Mouse (Mus musculus): ENCODE measurements around the gene C1ql1.
A peak's percentile ranks its signal among the peaks of the same experiment; 100 is the strongest.

Gene C1ql1

GRCm38 (mm10) chr11:102957692-102958091 lies 11.2 kb upstream of the C1ql1 start:
- no peak for DNase-seq

DNA sequence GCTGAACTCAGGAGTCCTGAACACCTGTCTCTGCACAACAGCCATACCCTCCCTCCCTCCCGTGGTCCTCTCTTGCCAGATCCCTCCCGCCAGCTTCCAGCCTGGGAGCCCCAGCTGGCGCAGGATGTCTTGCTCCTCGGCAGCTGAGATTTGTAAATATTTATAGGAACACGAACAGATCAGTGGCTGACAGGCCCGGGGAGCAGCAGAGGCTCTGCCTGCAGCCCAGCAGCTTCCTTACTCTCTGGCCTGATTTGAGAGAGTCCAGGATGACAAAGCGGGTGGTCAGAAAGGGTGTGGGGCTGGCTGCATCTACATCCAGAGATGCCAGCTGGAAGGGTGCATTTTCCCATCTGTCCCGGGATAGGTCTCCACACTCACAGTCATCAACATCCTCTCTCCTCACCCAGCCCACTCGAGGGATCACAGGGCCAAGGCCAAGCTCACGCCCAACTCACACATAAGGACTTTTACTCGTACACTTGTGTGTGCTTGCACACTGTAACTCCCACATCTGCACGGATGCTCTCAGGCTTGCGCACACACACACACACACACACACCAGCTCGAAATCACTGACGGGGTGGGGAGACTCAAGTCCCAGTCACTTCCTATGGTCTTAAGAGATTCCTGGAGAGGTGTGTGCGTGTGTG lies 10.6 kb upstream of the C1ql1 start:
- DNase-seq, result peak; percentile 15

DNA sequence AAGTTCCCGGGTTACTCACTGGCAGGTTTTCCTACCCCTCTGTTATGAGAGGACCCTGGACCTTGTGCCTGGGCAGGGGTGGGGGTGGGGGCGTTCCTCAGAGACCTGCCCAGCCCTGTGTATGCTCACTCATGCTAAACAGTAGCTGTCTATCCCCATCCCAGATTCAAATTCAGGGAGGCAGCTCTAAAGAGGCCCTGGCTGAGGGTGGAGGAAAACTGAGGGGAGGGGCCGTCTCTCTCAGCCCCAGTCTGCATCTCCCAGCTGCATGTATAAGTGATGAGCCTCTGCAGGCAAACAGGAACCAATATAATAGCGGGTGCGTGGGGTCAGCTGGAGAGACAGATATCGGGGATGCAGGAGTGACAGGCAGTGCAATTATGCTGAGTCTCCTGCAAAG lies 6.4 kb upstream of the C1ql1 start:
- DNase-seq, result no peak

GRCm38 (mm10) chr11:102948043-102948961 lies 1.8 kb upstream of the C1ql1 start:
- peak; percentile 28 for DNase-seq

DNA sequence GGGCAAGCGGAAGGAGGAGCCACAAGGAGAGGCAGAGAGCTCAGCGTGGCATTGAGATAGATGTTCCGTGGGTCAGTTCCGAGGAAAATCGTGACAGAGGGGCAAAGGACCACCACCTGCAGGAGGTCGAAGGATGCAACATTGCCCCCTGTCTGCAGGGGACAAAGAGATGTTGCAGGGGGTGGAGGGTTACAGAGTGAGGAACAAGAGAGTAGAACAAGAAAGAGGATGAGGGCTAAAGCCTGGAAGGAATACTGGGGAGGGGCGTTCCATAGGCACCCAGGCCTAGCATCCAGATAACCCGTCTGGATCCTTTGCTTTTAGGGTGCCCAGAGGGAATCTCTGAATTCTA lies 480 bp upstream of the C1ql1 start:
- DNase-seq, result no peak

DNA sequence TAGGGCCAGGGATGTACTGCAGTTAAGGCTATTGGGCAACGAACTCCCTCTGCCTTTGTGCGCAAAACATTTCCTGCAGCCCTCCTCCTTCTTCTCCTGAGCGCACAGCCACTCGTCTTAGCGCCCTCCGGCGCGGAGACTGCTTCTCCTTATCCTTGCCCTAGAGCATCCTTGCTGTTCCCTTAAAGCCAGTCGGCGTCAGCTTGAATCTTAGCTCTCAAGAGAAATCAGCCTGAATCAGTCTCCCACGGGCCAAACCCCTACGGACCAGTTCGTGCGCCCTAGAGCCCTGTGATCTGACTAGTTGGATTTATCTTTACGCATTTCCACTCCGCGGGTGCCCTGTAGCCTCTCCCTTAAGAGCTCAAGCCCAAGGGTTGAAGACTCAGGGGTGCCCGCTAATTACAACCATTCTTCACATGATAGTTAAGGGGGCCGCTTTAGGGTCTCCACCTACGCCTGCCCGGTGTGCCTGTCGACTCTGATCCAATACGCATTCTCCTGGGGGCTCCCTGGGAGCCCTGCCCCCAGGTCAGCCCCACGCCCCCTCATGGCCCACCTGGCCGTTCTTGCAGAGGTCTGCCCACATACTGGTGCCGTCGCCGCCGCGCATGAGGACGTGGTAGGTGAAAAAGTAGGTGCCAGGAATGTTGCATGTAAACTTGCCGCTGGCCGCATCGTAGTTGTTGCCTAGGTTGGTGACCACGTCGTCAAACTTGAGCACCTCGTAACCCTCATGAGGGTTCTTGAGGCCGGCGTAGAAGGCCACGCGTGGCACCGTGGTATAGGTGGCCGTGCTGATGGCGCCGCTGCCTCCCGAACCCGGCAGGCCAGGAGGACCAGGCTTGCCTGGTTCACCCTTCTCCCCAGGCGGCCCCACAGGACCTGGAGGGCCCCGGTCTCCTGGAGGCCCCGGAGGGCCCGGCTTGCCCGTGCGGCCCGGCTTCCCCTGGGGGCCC lies 903 bp downstream of the C1ql1 start:
- DNase-seq, result no peak

- no peak for DNase-seq
Observed at GRCm38 (mm10) chr11:102941236-102941635, 5.3 kb downstream of the C1ql1 start.

DNA sequence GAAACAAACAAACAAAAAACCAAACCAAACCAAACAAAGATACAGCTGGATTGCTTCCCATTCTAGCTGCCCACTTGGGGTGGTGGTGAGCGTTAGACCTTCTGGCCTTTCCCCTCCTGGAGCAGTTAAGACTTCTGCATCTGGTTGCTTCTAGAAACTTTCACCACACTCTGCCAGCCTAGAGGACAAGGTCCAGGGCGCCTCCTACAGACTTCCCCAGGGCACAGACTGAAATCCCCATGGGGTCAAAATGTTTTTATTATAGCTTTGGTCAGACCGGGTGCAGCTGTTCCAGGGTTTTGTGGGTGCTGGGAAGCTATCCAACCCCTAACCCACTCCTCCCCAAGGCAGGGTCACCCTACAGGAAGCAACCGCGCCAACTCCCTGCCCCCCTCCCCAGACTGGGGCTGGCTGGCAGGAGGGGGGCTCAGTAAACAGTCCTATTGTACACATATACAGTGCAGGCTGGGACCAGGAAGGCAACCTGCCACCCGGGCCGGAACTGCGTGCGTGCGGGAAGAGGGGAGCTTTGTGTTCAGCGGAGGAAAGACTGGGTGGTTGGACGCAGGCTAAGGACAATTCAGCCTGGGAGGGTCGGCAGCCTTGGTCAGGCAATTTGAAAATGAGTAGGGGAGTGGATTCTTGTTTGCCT lies 7.3 kb downstream of the C1ql1 start:
- no peak for DNase-seq

DNA sequence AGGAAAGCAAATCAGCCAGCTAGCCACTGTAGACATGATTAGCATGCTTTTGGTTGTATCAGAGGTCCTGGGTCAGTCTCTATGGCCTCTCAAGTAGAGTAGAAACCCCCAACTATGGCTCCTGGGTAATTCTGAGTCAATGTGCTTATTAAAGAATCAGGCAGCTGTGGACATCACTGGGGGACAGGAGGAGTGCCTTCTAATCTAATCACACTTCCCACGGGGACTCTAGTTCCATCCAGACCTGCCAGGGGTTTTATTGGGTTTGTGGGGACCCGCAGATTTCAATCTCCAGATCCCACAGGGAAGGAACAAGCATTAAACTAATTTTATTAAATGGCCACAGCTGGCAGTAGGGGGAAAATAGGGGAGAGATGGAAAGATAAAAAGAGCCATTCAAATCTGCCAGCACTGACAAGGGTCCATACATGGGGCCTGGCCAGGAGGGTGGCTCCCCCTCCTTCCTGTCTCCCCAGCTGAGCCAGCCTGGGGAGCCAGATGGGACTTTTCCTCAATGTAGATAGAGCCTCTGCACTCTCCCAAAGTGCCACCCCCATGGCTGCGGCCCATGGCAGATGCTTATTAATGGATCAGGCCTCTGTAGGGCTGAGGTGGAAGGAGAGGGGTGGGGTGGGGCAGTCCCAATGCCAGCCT lies 8.8 kb downstream of the C1ql1 start:
- no peak for DNase-seq

DNA sequence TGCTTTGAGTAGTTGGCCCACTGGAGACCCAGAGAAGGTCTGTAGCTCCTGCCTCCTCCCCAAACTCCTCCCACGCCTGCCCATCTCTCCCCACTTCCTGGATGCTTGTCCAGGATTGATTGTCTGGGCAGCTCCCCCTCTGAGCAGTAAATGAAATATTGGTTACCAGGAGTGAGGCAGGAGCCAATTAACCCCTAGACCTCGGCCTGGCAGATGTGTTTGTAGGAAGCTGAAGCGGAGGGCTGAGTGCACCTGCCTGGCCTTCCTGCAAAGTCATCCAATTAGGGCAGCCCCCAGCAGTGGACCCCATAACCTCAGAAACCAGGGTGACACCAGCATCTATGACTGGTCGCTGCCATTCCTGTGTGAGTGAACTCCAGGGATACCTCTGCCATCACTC lies 10.2 kb downstream of the C1ql1 start:
- no peak for DNase-seq

GRCm38 (mm10) chr11:102930672-102931071 lies 15.8 kb downstream of the C1ql1 start:
- no peak for DNase-seq

DNA sequence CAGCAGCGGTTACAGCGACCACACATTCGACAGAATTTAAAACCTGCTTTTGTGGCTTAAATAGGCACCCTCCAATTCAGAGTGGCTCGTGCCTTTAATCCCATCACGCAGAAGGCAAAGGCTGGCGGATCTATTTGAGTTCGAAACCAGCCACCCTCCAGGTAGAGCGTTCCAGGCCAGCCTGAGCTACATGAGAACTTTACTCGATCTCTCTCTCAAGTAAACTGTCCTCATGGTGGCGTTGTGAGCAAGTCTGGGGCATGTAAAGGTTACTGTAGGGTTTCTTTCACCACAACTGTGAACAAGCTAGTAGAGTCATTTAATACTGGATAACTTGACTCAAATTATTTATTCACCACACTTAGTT lies 21.2 kb downstream of the C1ql1 start:
- no peak for DNase-seq

- peak; percentile 87 for DNase-seq
Observed at GRCm38 (mm10) chr11:102924557-102925350, 21.7 kb downstream of the C1ql1 start, which contains the start of gene Kif18b. TSS of gene Kif18b (minus strand) at chr11:102925124.

DNA sequence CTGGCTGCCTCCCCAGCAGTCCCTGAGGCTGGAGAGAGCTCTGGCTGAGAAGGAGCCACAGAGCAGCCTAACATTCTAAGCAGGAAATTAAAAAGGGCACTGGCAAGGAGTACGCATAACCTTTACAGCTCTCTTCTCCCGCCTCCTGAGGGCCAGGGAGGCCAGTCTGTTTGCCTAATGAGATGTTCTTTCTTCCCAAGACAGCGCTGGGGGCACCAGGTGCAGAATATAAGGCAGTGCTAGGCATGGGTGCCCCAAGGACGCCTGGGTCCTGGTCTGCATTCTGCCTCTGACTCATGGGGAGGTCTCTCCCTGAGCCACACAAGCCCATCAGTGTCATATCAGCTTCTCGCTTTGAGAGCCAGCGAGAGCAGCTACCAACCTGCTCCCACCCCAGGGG lies 25.0 kb downstream of the C1ql1 start:
- DNase-seq, result no peak

- no peak for DNase-seq
Observed at GRCm38 (mm10) chr11:102918077-102918476, 28.4 kb downstream of the C1ql1 start.

- DNase-seq, result no peak
Observed at GRCm38 (mm10) chr11:102915380-102915779, 31.1 kb downstream of the C1ql1 start.

- no peak for DNase-seq
Observed at GRCm38 (mm10) chr11:102911376-102911775, 35.1 kb downstream of the C1ql1 start.

DNA sequence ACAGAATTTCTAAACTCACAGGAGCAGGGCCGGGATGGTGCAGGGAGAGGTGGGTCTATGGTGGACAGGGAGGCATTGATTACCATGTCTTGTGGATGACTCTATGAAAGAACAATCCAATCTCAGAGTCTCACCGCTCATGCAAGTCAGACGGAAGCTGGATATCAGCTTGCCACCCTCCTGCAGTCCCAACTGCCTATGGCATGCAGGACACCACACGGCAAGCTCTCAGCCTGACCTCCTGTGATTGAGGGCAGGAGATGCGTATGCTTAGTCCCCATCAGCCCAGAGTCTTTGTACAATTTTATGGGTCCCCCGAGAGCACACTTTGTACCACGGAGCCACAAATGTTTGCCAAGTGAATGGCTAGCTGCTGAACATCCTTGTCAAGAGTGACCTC lies 42.8 kb downstream of the C1ql1 start:
- DNase-seq, result no peak

DNA sequence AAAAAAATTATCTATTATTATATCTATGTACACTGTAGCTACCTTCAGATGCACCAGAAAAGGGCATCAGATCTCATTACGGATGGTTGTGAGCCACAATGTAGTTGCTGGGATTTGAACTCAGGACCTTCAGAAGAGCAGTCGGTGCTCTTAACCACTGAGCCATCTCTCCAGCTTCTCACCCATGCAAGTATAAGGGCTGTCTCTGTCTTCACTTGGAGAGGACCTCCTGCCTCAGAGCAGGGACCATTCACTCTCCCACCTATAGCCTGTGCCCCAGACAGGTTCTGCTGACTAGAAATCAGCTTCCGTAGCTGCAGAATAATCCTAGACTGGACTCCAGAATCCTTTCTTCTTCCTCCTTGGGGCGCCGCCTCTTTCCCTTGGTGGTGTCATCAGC lies 44.4 kb downstream of the C1ql1 start:
- DNase-seq, result no peak

GRCm38 (mm10) chr11:102901199-102901598 lies 45.3 kb downstream of the C1ql1 start:
- no peak for DNase-seq

GRCm38 (mm10) chr11:102900763-102901162 lies 45.7 kb downstream of the C1ql1 start, which contains the start of gene Gfap:
TSS of gene Gfap (minus strand) at chr11:102900912.
- peak; percentile 74 for DNase-seq
